Mouse (Mus musculus): ENCODE measurements at regions not wholly inside any gene's neighbourhood (a gene's known extent, or its start where the extent isn't known, plus 50 kb on each side); places are given as distances from the start of the nearest gene placed in this dataset.

GRCm38 (mm10) chr2:9754153-9754552 lies 126.9 kb upstream of the 4930412O13Rik start:
- no peak for TF ChIP-seq CTCF (conservative IDR thresholded peaks at IDR 0.05; ENCODE audit: low read length)
- no peak for TF ChIP-seq POU5F1 (IDR thresholded peaks at IDR 0.05; ENCODE audit: borderline replicate concordance, low read length)

Data from E14TG2a.4 (cell line).